Mouse (Mus musculus): Measurements from ENCODE around the gene Prkch. TPM values are rescaled to one million over a fixed set of nuclear protein-coding genes. Genes with fewer than 3 reads are reported as not detected.

Gene Prkch
- polyA plus RNA-seq, 1 experiment: not detected

DNA sequence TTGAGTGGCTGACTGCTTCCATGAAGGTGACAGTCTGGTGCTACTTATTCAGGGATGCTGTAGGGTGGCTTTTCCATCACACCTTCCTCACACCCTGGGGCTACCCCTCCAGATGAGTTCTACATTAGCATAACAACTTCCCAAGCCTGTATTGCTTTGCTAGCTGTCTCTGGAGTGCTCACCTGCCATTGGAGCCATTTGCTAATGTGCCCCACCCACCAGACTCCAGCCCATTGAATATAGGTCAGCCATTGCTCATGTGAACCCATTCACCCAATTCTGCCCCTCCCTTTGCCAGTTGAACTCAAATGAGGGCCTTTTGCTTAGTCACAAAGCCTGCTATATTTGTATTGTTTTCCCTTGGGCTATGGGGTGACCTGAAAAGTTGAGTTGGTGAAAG is 135.2 kb downstream of the Prkch start:
- Histone ChIP-seq H3K4me1 (ENCODE audit: control insufficient read depth, insufficient read depth, low read length) (no peaks in the 10 kb centered on the region), H3K27ac (ENCODE audit: insufficient read depth, low read depth, low read length) (no peak overlapping the region), H3K4me3 (ENCODE audit: insufficient read depth, low read depth, low read length) (no peak overlapping the region)
- TF ChIP-seq POLR2A (IDR thresholded peaks at IDR 0.05; ENCODE audit: insufficient read depth, low read depth, low read length) (no peak), CTCF (IDR thresholded peaks at IDR 0.05; ENCODE audit: insufficient read depth, low read depth, low read length) (no peak)

- no peak overlapping the region for H3K4me3 ChIP-seq (ENCODE audit: insufficient read depth, low read depth, low read length)
- no peak overlapping the region for H3K27ac ChIP-seq (ENCODE audit: insufficient read depth, low read depth, low read length)
- WGBS: 100% methylated on average over 2 of the region's 2 CpGs
- H3K4me1 ChIP-seq (ENCODE audit: control insufficient read depth, insufficient read depth, low read length): no peaks in the 10 kb centered on the region
- no peak for TF ChIP-seq POLR2A (IDR thresholded peaks at IDR 0.05; ENCODE audit: insufficient read depth, low read depth, low read length)
These were observed 135.9 kb downstream of the Prkch start for GRCm38 (mm10) chr12:73720466-73720865.

- TF ChIP-seq POLR2A (IDR thresholded peaks at IDR 0.05; ENCODE audit: insufficient read depth, low read depth, low read length) (no peak), CTCF (IDR thresholded peaks at IDR 0.05; ENCODE audit: insufficient read depth, low read depth, low read length) (no peak)
- Histone ChIP-seq H3K4me3 (ENCODE audit: insufficient read depth, low read depth, low read length) (no peak overlapping the region), H3K27ac (ENCODE audit: insufficient read depth, low read depth, low read length) (no peak overlapping the region), H3K4me1 (ENCODE audit: control insufficient read depth, insufficient read depth, low read length) (no peaks in the 10 kb centered on the region)
- 69% methylated on average over 3 of the region's 3 CpGs for WGBS
These were observed 137.5 kb downstream of the Prkch start for GRCm38 (mm10) chr12:73722060-73722459.

DNA sequence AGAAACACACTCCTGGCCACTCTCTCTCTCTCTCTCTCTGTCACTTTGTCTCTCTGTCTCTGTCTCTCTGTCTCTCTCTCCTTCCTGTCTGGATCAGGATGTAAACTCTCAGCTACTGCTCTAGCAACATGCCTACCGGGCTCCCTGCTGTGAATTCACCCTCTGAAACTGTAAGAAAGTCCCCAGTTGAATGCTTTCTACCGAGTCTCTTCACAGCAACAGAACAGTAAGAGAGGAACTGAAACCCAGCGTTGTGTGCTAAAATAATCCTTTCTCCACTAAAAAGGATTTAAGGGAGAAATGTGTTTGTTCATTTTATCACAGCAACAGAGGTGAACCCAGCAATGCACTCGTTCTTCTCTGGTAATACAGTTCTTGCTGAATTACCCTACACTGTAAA is 138.5 kb downstream of the Prkch start:
- no peak overlapping the region for H3K4me3 ChIP-seq (ENCODE audit: insufficient read depth, low read depth, low read length)

GRCm38 (mm10) chr12:73723887-73724286 is 139.3 kb downstream of the Prkch start:
- 96% methylated on average over 10 of the region's 10 CpGs for WGBS
- H3K4me1 ChIP-seq (ENCODE audit: control insufficient read depth, insufficient read depth, low read length): no peaks in the 10 kb centered on the region
- no peak overlapping the region for H3K4me3 ChIP-seq (ENCODE audit: insufficient read depth, low read depth, low read length)
- H3K27ac ChIP-seq (ENCODE audit: insufficient read depth, low read depth, low read length): no peak overlapping the region
- no peak for TF ChIP-seq POLR2A (IDR thresholded peaks at IDR 0.05; ENCODE audit: insufficient read depth, low read depth, low read length)
- TF ChIP-seq CTCF (IDR thresholded peaks at IDR 0.05; ENCODE audit: insufficient read depth, low read depth, low read length): no peak

More for the DNA sequence above, 138.5 kb downstream of the Prkch start:
- 60% methylated on average over 4 of the region's 4 CpGs for WGBS
- TF ChIP-seq CTCF (IDR thresholded peaks at IDR 0.05; ENCODE audit: insufficient read depth, low read depth, low read length) (no peak), POLR2A (IDR thresholded peaks at IDR 0.05; ENCODE audit: insufficient read depth, low read depth, low read length) (no peak)
- no peak overlapping the region for H3K27ac ChIP-seq (ENCODE audit: insufficient read depth, low read depth, low read length)
- no peaks in the 10 kb centered on the region for H3K4me1 ChIP-seq (ENCODE audit: control insufficient read depth, insufficient read depth, low read length)

- Histone ChIP-seq H3K27ac (ENCODE audit: insufficient read depth, low read depth, low read length) (no peak overlapping the region), H3K4me3 (ENCODE audit: insufficient read depth, low read depth, low read length) (no peak overlapping the region), H3K4me1 (ENCODE audit: control insufficient read depth, insufficient read depth, low read length) (no peaks in the 10 kb centered on the region)
- TF ChIP-seq CTCF (IDR thresholded peaks at IDR 0.05; ENCODE audit: insufficient read depth, low read depth, low read length): no peak
- TF ChIP-seq POLR2A (IDR thresholded peaks at IDR 0.05; ENCODE audit: insufficient read depth, low read depth, low read length): no peak
- WGBS: 83% methylated on average over 9 of the region's 9 CpGs
These were observed 141.4 kb downstream of the Prkch start for GRCm38 (mm10) chr12:73725825-73726604.

DNA sequence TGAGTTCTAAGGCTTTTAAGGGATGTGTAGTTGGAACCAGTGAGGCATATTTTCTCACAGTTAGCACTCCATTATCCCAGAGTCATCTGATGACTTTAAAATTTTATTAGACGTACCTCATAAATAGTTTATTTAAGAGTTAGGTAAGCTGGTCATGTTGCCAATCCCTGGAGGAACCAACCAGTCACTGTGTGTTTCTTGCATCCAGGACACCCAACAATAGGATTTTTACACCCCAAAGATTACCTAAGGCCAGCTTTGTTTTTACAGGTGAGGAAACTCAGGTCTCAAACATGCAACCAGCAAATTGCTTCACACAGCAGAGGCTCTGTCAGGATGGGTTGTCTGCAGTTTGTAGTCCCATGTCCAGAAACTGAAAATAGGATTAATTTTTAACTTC is 142.4 kb downstream of the Prkch start:
- Histone ChIP-seq H3K27ac (ENCODE audit: insufficient read depth, low read depth, low read length) (no peak overlapping the region), H3K4me3 (ENCODE audit: insufficient read depth, low read depth, low read length) (no peak overlapping the region), H3K4me1 (ENCODE audit: control insufficient read depth, insufficient read depth, low read length) (0 out of 2 replicates have a peak, but pooled peaks cover under 1% of the 10 kb centered on the region)
- 91% methylated on average over 1 of the region's 1 CpGs for WGBS
- TF ChIP-seq CTCF (IDR thresholded peaks at IDR 0.05; ENCODE audit: insufficient read depth, low read depth, low read length): no peak
- no peak for TF ChIP-seq POLR2A (IDR thresholded peaks at IDR 0.05; ENCODE audit: insufficient read depth, low read depth, low read length)

DNA sequence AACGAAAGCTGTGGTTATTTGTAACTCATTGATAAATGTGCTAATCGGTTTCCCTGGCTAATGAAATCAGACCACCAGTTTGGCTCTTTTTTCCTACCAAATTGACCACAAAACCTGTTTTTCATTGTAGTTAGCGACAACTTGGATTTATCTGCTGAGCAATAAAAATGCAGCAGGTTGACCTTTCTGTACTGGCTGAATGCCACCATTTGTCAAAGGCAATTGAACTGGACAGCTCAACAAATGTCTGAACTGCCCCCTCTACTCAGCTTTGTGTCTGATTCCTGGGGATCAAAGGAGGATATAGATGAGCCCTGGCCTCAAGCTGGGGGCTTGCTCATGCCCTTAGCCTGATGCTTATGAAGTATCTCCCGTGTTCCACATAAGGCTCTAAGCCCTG is 146.0 kb downstream of the Prkch start:
- TF ChIP-seq POLR2A (IDR thresholded peaks at IDR 0.05; ENCODE audit: insufficient read depth, low read depth, low read length): no peak
- TF ChIP-seq CTCF (IDR thresholded peaks at IDR 0.05; ENCODE audit: insufficient read depth, low read depth, low read length): no peak
- no peak overlapping the region for H3K4me3 ChIP-seq (ENCODE audit: insufficient read depth, low read depth, low read length)
- WGBS: 58% methylated on average over 4 of the region's 4 CpGs
- 0 out of 2 replicates have a peak, but pooled peaks cover 2% of the 10 kb centered on the region for H3K4me1 ChIP-seq (ENCODE audit: control insufficient read depth, insufficient read depth, low read length)
- H3K27ac ChIP-seq (ENCODE audit: insufficient read depth, low read depth, low read length): no peak overlapping the region

- H3K4me1 ChIP-seq (ENCODE audit: control insufficient read depth, insufficient read depth, low read length): 0 out of 2 replicates have a peak, but pooled peaks cover 2% of the 10 kb centered on the region
- WGBS: 95% methylated on average over 5 of the region's 5 CpGs
- H3K27ac ChIP-seq (ENCODE audit: insufficient read depth, low read depth, low read length): no peak overlapping the region
- H3K4me3 ChIP-seq (ENCODE audit: insufficient read depth, low read depth, low read length): no peak overlapping the region
- TF ChIP-seq CTCF (IDR thresholded peaks at IDR 0.05; ENCODE audit: insufficient read depth, low read depth, low read length) (no peak), POLR2A (IDR thresholded peaks at IDR 0.05; ENCODE audit: insufficient read depth, low read depth, low read length) (no peak)
These were observed 146.5 kb downstream of the Prkch start for GRCm38 (mm10) chr12:73731093-73731492.
